Mouse (Mus musculus): ENCODE results near the gene Tnfaip1.
"Not testable (repeated sequence)": the region's sequence is repeated elsewhere in the genome, so short reads cannot be mapped to it uniquely, and the experiment has no call there.

Gene Tnfaip1

DNA sequence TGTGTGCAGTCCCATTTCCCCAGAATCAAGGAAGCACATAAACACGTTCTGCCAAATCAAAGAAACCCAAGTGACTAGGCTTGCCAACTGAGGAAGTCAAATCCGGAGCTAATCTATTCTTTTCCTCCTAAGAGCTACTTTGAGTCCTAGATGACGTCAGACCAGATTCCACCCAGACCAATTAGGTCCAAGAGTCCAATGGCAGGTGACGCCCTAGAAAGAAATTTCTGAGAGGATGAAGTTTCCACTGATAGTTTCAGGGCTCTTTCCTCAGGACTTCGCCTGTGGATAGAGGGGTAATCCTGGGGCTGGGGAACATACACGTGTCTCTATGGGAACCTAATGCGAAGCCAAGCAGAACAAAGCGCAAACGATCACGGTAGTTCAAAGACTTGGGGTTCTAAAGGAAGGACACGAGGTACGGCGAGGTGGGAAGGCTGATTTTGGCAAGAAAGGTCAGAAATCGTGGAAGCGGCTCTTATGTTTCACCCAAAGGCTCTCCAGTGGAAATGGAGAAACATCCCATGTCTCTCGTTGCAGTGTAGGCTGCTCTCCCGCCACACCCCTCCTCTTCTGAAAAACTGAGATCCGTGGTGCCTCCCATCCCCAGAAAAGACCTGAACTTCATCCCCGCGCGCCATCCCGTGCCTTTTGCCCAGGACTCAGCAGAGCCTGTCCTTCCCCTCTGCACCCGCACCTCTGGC is 604 bp downstream of the Tnfaip1 start:
- peak; percentile 52 for DNase-seq

DNA sequence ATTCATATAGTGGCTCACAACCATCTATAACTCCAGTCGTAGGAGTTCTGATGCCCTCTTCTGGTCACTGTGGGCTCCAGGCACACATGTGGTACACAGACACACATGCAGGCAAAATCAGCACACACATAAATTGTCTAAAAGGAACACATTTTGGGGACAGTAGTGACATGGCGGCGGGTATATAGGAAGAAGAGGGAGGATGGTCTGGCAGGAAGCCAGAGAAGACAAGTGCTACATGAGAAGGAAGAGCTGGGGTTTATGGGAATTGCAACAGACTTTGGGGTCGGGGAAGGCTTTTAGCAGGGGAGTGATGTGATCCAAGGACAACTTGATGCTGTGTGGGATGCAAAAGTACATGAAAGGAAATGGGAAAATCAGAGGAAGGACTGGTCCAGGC is 1.6 kb downstream of the Tnfaip1 start:
- DNase-seq = no peak

DNA sequence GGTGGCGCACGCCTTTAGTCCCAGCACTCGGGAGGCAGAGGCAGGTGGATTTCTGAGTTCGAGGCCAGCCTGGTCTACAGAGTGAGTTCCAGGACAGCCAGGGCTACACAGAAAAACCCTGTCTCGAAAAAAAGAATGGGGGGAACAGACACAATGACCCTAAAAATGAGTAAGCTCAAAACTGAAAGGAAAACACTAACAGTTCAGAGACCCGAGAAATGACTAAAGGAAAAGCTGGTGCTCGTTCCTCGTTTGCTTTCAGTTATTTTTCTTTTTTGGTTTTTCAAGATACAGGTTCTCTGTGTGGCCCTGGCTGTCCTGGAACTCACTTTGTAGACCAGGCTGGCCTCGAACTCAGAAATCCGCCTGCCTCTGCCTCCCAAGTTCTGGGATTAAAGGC is 4.6 kb downstream of the Tnfaip1 start:
- DNase-seq = not testable (repeated sequence)

DNA sequence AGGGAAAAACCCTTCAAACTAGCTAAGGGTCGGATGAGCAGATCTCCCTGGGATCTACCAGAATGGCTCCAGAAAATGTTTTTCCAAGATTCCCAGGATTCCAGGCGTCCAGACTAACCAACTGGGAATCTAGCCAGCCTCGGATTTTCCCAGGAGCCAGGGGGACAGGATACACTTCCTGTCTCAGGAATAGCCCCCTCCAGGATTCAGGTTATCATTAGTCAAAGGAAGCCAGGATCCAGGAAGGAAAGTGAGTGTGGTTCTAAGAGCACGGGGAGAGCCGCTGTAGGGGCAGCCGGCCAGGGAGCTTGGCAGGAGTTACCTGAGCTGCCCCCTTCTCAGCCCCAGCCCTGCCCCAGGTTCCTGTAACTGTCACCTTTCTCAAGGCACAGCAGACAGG is 5.1 kb downstream of the Tnfaip1 start:
- peak; percentile 79 for DNase-seq

DNA sequence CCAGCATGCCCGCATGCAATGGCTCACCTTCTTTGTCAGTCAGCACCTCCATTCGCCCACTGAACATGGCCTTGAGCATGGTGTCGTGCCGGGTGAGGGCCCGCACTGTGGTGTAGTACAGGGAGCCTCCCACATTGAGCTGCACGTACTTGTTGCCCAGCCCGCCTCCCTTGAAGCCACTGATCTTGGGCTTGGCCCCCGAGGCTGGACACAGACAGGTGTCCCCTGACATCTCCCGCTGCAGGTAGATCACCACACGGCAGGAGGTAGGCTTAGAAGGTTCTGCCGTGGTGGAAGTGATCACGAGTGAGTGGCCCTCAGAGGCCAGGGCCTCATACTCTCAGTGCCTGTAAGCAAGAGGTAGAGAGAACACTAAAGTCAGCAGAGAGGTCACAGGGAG is 6.1 kb downstream of the Tnfaip1 start:
- no peak for DNase-seq

DNA sequence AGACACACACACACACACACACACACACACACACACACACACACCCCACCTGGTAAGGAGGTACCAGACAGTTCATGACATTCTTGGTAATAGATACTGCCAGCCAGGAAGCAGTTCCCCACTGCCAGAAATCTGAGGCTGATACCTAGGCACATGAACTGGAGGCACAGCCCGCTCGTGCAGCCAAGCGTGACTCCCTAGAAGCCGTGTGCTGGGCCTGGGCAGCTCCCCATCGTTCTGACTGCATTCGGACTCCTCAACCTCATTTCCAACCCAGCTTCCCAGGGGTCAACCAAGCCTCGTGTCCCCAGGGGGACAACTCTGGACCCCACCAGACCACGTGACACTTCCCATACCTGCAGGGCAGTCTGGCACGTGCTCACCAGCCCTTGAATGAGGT is 7.4 kb downstream of the Tnfaip1 start:
- DNase-seq = peak; percentile 29

DNA sequence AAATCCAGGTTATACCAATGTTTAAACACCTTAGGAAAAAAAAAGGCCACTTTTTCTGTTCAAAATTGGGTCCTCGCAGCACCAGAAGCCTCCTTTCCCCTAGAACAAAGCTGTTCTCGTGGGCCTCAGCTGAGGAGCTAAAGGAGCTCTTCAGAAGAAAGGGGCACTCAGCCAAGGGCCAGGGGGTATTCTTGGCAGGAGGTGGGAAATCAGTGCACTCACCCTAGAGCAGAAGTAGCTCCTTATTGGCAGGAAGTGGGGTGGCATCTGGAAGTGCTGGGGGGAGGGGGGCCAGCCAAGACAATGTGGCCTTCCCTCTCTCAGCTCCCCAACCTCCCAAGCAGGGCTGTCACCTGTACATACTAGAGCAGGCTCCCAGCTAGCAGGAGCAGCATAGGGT is 11.3 kb downstream of the Tnfaip1 start:
- DNase-seq = no peak

DNA sequence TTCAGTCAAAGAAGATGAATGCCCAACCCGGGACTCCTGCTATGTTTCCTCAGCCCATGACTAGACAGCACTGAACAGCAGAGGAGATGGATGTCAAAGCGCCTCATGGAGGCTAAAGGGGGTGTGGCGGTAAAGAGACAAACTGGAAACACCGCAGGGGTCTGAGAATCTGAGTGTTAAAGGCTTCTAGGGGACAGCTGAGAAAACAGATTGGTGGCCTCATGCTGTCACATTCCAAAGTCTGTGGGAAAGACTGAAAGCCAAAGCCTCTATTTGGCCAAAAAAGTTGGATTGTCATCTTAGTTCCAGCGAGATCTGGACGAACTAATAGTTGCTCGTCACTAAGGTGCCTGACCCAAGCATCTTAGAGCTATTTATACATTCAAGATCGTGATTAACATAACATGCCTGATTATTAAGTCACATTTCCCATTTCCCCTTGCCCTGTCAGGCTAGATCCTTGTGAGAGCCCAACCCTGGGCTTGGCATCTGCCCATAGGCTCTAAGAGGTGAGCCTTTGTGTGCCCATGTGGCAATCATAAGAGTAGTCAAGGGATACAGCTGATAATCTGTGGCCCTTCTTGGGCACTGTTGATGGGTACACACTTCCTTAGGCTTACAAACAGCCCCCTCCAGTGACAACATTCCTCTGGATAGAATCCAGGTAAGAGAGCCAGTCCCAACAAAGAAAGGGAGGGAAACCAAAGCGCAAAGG is 12.7 kb downstream of the Tnfaip1 start:
- peak; percentile 22 for DNase-seq

DNA sequence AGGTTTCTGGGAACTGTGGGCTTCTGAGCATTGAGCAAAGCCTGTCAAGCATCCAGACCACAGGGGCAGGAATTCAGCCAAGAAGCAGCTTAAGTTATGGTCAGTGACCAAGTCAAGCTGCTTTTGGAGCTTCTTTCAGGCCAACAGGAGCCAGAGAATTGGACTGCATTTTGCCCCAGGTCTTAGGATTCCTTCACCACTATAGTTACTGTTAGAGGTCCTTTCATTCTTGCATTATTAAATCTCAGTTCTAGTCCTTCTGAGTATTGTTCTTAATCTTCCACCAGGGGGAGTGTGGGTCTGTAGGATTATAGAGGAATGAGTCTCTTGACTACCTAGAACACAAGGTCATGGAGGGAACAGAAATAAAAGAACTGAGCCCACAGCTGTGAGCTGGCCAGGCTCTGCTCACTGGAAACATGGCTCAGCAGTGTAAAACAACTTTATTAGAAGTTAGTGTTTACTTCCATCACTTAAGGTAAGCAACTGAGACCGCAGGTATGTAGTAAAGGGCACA is 13.6 kb downstream of the Tnfaip1 start:
- DNase-seq = peak; percentile 55

DNA sequence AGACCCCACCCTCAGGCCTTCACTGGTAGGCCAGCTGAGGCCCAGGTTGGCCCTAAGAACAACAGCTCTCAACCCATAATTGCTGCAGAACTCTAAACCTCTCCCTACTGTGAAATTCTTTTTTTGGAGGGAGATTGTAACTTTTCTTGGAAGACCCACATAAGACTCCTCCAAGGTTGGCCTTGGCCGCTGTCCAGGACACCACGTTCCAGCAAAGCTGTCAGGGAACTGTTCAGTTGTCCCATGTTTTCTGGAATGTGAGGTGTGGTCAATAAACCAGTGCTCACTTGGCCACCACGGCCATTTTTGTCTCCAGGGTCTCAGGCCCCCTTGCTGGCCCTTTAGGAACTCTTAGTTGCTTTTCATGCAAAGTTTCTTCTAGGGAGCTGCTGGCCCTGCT is 14.3 kb downstream of the Tnfaip1 start:
- DNase-seq = no peak

DNA sequence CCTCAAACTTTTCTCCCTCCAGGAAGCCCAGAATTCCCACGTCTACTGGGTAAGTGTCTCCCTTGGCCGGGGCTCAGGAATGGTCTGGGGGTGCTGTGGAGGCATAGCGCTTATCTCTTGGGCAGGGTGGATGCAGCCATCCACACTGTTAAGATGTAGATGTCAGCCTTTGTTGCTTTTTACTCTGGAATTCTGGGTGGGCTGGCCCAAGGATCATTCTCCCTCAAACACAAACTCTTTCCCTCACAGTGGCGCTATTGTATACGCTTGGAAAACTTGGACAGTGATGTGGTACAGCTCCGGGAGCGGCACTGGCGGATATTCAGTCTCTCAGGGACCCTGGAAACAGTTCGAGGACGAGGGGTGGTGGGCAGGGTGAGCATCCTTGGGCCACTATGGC is 17.2 kb downstream of the Tnfaip1 start:
- DNase-seq = no peak

DNA sequence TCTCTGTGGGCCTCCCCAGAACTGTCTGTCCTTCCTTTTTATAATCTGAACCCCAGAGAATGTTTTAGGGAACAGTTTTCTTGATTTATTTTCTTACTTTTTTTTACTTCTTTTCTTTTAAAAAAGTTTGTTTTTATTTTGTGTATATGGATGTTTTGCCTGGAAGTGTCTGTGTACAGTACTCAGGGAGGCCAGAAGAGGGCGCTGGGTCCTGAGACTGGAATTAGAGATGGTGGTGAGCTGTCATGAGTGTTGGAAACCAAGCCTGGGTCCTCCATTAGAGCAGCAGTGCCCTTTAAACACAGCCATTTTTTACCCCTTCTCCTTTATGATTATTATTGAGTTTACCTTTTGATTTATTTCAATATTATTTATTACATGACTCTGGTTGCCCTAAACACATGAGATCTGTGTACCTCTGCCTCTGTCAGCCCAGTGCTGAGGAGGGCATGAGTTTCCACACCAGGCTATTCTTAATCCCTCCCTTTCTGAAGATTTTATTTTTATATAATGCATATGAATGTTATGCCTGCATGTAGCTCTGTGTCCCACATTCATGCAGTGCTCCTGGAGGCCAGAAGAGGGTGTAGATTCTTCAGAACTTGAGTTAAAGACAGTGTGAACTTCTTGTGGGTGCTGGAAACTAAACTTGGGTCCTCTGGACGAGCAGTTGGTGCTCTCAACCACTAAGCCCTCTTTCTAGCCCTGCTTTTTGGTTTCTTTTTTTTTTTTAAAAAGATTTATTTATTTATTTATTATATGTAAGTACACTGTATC is 20.4 kb downstream of the Tnfaip1 start:
- DNase-seq = no peak

DNA sequence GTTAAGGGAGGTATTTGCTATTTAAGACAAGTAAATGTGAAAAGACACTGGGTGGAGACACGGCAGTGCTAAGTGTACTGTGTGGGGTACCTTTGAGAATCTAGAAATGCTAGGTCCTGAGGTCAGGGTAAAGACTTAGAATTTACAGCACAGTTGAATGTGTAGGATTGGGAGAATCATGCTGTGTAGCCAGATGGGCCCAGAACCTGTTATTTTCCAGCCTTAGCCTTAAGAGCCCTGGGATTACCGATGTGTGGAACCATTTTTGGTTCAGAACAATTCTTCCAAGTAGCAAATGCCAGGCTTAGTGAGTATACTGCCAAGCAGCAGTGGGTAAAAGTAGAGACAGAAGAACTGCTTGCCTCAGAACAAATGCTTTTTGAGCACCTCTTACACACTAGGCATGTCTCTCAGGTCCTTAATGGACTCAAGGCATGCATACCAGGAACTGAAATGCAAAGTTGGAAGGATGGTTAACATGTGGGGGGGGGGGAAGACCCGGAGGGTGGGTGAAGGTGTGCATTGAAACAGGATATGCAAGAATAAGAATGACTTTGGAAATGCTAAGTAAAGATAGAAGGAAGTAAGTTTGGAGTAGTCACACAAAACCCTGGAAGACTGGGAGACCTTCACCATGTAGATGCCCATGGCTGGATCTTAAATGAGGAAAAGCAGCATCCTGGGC is 22.9 kb downstream of the Tnfaip1 start:
- no peak for DNase-seq

DNA sequence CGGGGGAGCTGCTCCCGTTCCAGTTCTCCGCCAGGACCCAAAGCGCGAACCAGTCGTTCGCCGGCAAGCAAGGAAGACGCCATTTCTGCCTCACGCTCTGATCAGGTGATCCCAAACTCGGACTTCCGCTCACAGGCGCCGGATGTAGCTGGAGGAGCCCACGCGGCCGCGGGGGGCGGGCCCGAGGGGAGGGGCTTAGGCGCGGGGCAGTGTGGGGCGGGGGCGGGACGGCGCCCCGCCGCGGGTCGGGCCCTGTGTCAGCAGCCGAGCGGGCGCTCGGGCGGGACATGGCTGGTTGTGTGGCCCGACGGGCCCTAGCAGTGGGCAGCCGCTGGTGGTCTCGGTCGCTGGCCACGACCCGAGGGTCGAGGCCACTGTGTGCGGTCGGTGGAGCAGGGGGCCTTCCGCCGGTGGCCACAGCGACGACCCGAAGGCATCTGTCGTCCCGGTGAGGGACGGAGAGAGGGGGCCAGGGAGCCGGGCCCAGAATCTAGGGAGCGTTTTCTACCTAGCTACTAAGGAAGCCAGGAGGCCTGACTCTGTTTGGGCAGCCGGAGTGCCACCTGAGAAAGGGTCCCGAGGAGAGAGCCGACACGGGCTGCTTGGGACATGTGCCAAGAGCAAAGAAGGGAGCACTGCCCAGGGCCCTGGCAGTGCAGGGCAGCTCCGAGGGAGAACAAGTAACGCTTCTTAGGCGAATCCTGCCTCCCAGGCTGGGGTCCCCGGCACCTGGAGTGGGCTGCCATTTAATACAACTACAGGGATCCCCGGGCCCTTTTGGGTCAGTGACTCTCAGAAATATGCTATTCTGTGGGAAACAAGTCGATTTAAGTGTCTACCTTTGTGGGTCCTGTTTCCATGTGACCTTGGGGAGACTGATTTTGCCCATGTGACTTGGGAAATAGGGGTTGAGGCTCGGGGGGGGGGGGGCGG is 23.8 kb downstream of the Tnfaip1 start, which contains the start of the genes Tmem199 and Poldip2:
Gene Tmem199 (minus strand): TSS at position 148 of the 933 bp plus-strand sequence.
Gene Poldip2 (plus strand): TSS at position 169 of the 933 bp plus-strand sequence.
- peak; percentile 95 for DNase-seq

DNA sequence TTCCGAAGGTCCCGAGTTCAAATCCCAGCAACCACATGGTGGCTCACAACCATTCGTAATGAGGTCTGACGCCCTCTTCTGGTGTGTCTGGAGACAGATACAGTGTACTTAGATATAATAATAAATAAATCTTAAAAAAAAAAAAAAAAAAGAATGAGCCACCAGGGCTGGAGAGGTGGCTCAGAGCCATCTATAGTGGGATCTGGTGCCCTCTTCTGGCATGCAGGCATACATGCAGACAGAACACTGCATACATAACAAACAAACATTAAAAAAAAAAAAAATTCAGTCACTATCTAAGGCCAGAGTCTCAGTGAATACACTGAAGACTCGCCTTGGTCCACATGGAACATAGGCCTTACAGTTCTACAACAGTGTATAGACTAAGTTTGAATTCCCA is 27.0 kb downstream of the Tnfaip1 start:
- DNase-seq = peak; percentile 51

DNA sequence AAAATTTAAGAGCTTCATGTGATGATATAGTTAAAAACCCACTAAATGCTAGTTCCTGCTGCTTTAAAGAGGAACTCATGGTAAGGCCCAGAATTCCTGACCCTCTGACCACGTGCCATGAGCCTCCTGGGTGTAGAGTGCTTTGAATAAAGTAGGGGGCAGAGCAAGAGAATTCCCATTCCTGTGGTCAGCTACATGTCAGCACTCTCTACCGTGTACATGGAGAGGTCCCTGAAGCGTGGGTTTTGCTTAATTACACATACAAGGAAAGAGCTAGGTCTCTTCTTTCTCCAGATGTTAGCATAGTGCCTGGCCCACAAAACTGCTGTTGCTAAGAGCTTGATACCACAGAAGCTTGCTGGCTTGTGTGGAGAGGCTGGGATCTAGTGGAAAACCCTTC is 30.7 kb downstream of the Tnfaip1 start:
- DNase-seq = no peak

DNA sequence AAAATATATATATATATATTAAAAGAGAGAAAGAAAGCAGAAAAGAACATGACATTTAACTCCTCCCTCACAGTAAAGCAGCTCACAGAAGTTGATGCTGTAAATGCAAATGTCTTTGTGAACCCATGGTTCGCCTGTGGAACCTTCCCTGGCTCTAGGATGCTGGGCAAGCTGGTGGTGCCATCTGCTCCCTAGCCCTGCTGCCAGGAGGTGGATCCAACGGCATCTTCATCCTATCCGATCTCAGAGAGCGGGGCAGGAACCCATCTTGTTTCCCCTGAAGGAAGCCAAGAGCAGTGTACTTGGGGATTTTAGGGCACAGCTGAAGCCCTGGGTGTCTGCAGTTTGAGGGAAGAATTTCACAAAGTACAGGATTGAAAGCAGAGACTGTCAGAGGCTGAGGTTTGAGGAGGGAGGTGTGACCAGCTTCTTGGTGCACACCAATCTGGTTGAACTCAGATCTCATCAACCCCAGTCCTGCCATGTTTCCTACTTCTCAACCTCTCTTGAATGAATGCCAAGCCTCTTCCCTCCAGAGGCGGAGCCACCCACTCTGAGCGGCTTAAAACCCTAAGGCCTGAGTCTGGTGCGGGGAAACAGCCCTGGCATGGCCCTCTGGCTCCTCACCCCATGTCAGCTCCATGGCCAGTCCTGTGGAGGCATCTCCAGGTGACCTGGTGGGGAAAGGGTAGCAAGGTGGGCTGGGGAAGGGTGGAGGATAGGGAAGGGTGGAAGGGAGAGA is 33.1 kb downstream of the Tnfaip1 start, which contains the start of gene Sebox:
Gene Sebox (plus strand): TSS at position 539 of the 742 bp plus-strand sequence.
- no peak for DNase-seq

DNA sequence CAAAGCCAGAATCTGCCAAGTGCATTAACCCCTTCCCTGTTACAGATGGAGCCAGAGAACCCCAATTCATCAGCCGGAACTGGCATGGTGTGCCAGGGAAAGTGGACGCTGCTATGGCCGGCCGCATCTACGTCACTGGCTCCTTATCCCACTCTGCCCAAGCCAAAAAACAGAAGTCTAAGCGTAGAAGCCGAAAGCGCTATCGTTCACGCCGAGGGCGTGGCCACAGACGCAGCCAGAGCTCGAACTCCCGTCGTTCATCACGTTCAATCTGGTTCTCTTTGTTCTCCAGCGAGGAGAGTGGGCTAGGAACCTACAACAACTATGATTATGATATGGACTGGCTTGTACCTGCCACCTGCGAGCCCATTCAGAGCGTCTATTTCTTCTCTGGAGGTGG is 34.6 kb downstream of the Tnfaip1 start:
- DNase-seq = no peak

DNA sequence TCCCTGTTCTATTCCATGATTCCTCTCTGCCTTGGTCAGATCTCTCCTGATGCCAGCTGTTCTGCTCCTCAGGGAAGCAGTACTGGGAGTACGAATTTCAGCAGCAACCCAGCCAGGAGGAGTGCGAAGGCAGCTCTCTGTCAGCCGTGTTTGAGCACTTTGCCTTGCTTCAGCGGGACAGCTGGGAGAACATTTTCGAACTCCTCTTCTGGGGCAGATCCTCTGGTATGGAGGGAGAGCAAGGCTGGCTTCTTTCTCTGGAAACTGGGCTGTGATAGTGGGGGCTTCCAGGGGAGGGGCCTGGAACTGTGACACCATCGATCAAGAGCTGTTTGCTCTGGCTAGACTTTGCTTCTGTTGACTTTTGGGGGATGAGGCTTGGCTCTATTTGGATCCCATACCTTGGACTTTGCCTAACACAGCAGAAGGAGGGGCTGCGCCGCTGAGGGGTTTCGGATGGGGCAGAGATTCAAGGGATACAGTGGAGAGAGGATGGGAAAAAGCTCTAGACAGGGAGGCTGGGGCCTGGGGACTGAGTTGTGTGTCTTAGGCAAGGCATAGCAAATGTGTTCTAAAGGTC is 35.4 kb downstream of the Tnfaip1 start:
- no peak for DNase-seq

DNA sequence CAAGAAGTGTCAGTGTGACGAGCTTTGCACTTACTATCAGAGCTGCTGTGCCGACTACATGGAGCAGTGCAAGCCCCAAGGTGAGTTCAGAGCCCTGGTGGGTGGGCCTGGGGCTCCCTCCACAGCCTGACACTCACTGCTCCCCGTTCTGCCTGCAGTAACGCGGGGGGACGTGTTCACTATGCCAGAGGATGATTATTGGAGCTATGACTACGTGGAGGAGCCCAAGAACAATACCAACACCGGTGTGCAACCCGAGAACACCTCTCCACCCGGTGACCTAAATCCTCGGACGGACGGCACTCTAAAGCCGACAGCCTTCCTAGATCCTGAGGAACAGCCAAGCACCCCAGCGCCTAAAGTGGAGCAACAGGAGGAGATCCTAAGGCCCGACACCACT is 36.6 kb downstream of the Tnfaip1 start:
- DNase-seq = no peak

Measured in kidney, postnatal 10 days (tissue).